Mouse (Mus musculus) heart, embryonic 14.5 days (tissue): ENCODE measurements around the gene Pde3a. TPM values are rescaled to one million over a fixed set of nuclear protein-coding genes. Genes with fewer than 3 reads are reported as not detected.

Experiments used
- ATAC-seq: fragments of 200-750 bp; cut with Nextera tagmentation; 2 replicates; pipeline ENCODE4 v1.8.0; 2017; ENCODE audit warnings: low read depth, moderate TSS enrichment; ENCODE audit not compliant: insufficient number of reproducible peaks, insufficient read depth, low FRiP score
- H3K27ac ChIP-seq, 2 experiments: fragments of 200-500 bp in 1 of 2; fragments of 300-500 bp in 1 of 2; sonication (generic) in 1 of 2; replicated peaks in 1 of 2; 2 replicates each; pipeline ENCODE4 v1.5.1; 2012 to 2014; ENCODE audit warnings: low read depth in 2 of 2, low read length in 2 of 2, control low read depth in 1 of 2, mild to moderate bottlenecking in 1 of 2, mixed read lengths in 1 of 2; ENCODE audit not compliant: control insufficient read depth in 1 of 2, insufficient read depth in 1 of 2
- H3K27me3 ChIP-seq: fragments of 300-500 bp; sonication (generic); 2 replicates; pipeline ENCODE4 v1.6.1; 2014; ENCODE audit warnings: mild to moderate bottlenecking, low read length, control low read depth; ENCODE audit not compliant: control insufficient read depth, insufficient read depth
- H3K36me3 ChIP-seq: fragments of 300-500 bp; sonication (generic); 2 replicates; pipeline ENCODE4 v1.6.1; 2014; ENCODE audit warnings: mild to moderate bottlenecking, control low read depth, low read length, mixed read lengths; ENCODE audit not compliant: control insufficient read depth, insufficient read depth
- H3K4me1 ChIP-seq, 2 experiments: fragments of 200-500 bp in 1 of 2; fragments of 300-500 bp in 1 of 2; sonication (generic) in 1 of 2; 2 replicates each; pipeline ENCODE4 v1.6.1; 2012 to 2014; ENCODE audit warnings: low read length in 2 of 2, control low read depth in 1 of 2, mixed read lengths in 1 of 2; ENCODE audit not compliant: control insufficient read depth in 2 of 2, insufficient read depth in 2 of 2
- H3K4me2 ChIP-seq: fragments of 300-500 bp; sonication (generic); 2 replicates; pipeline ENCODE4 v1.6.1; 2014; ENCODE audit warnings: mild to moderate bottlenecking, low read length
- H3K4me3 ChIP-seq, 2 experiments: fragments of 200-500 bp in 1 of 2; fragments of 300-500 bp in 1 of 2; sonication (generic) in 1 of 2; 2 replicates each; pipeline ENCODE4 v1.5.1; 2012 to 2014; ENCODE audit warnings: low read length in 2 of 2, mild to moderate bottlenecking in 2 of 2, control low read depth in 1 of 2, low read depth in 1 of 2, moderate library complexity in 1 of 2; ENCODE audit not compliant: control insufficient read depth in 1 of 2, insufficient read depth in 1 of 2
- H3K9ac ChIP-seq: fragments of 300-500 bp; sonication (generic); 2 replicates; pipeline ENCODE4 v1.6.1; 2014; ENCODE audit warnings: mild to moderate bottlenecking, low read length
- H3K9me3 ChIP-seq: fragments of 300-500 bp; sonication (generic); 2 replicates; pipeline ENCODE4 v1.6.1; 2016; ENCODE audit warnings: low read length, control low read depth; ENCODE audit not compliant: control insufficient read depth
- WGBS: fragments of 180-500 bp; shearing (Covaris S2); extraction: QIAGEN DNeasy Blood & Tissue Kit; methylation state at CpG from one replicate; pipeline ENCODE4 v1.1.7; 2014; 5-methylcytosine and 5-hydroxymethylcytosine counted together
- polyA plus RNA-seq: library from polyadenylated mRNA; unstranded; fragments of >200 nt; fragmentation: Nextera tagmentation; extraction: Ambion mirVana; gene quantifications from 2 replicates; pipeline ENCODE4 v1.2.1, GENCODE M21; 2014

Pde3a gene
- polyA plus RNA-seq, 1 experiment from 2014 or later: 14.7 TPM

- no peaks in the 10 kb centered on the region for H3K27me3 ChIP-seq
- no peak overlapping the region for H3K4me3 ChIP-seq
- 19% methylated on average over 11 of the region's 11 CpGs for WGBS
- no peak overlapping the region for H3K4me2 ChIP-seq
- H3K36me3 ChIP-seq: peaks cover 48% of the 10 kb centered on the region
- no peaks in the 10 kb centered on the region for H3K9me3 ChIP-seq
- H3K4me1 ChIP-seq: peaks cover 3 to 16% of the 10 kb centered on the region in 2 experiments
- no peak overlapping the region for H3K9ac ChIP-seq
- no peak for ATAC-seq
- no peak overlapping the region for H3K27ac ChIP-seq
These were observed 239.6 kb downstream of the Pde3a start for GRCm38 (mm10) chr6:141488619-141489018.

GRCm38 (mm10) chr6:141494909-141495308 lies 245.8 kb downstream of the Pde3a start:
- H3K4me2 ChIP-seq: no peak overlapping the region
- WGBS: 91% methylated on average over 4 of the region's 4 CpGs
- peaks cover 60% of the 10 kb centered on the region for H3K36me3 ChIP-seq
- H3K27ac ChIP-seq: no peak overlapping the region
- no peaks in the 10 kb centered on the region for H3K4me1 ChIP-seq
- no peaks in the 10 kb centered on the region for H3K9me3 ChIP-seq
- H3K9ac ChIP-seq: no peak overlapping the region
- no peaks in the 10 kb centered on the region for H3K27me3 ChIP-seq
- no peak for ATAC-seq
- no peak overlapping the region for H3K4me3 ChIP-seq

GRCm38 (mm10) chr6:141495634-141496418 lies 246.8 kb downstream of the Pde3a start:
- Histone ChIP-seq H3K4me3 (no peak overlapping the region), H3K9ac (no peak overlapping the region), H3K27ac (no peak overlapping the region), H3K27me3 (no peaks in the 10 kb centered on the region), H3K9me3 (no peaks in the 10 kb centered on the region), H3K36me3 (peaks cover 54% of the 10 kb centered on the region), H3K4me1 (no peaks in the 10 kb centered on the region), H3K4me2 (no peak overlapping the region)
- no peak for ATAC-seq
- 50% methylated on average over 13 of the region's 13 CpGs for WGBS

- Histone ChIP-seq H3K4me2 (no peak overlapping the region), H3K4me3 (no peak overlapping the region), H3K4me1 (no peaks in the 10 kb centered on the region), H3K27me3 (no peaks in the 10 kb centered on the region), H3K9ac (no peak overlapping the region), H3K36me3 (peaks cover 27% of the 10 kb centered on the region), H3K27ac (no peak overlapping the region), H3K9me3 (no peaks in the 10 kb centered on the region)
- ATAC-seq: no peak
These were observed 250.4 kb downstream of the Pde3a start for GRCm38 (mm10) chr6:141499511-141499910.

- ATAC-seq: no peak
- no peaks in the 10 kb centered on the region for H3K27me3 ChIP-seq
- H3K4me2 ChIP-seq: no peak overlapping the region
- H3K4me1 ChIP-seq: no peaks in the 10 kb centered on the region
- H3K4me3 ChIP-seq: no peak overlapping the region
- no peaks in the 10 kb centered on the region for H3K9me3 ChIP-seq
- WGBS: 47% methylated on average over 3 of the region's 3 CpGs
- peaks cover 24% of the 10 kb centered on the region for H3K36me3 ChIP-seq
- no peak overlapping the region for H3K9ac ChIP-seq
- H3K27ac ChIP-seq: no peak overlapping the region
These were observed 252.1 kb downstream of the Pde3a start for GRCm38 (mm10) chr6:141501171-141501570.

GRCm38 (mm10) chr6:141522541-141522940 lies 273.5 kb downstream of the Pde3a start:
- H3K36me3 ChIP-seq: no peaks in the 10 kb centered on the region
- H3K4me2 ChIP-seq: no peak overlapping the region
- H3K4me1 ChIP-seq: no peaks in the 10 kb centered on the region
- no peaks in the 10 kb centered on the region for H3K27me3 ChIP-seq
- no peak overlapping the region for H3K4me3 ChIP-seq
- no peaks in the 10 kb centered on the region for H3K9me3 ChIP-seq
- no peak overlapping the region for H3K9ac ChIP-seq
- no peak for ATAC-seq
- no peak overlapping the region for H3K27ac ChIP-seq
- WGBS: 79% methylated on average over 2 of the region's 2 CpGs

- Histone ChIP-seq H3K9me3 (no peaks in the 10 kb centered on the region), H3K4me1 (no peaks in the 10 kb centered on the region), H3K4me3 (no peak within 1 kb of the TSS), H3K27ac (no peak within 1 kb of the TSS), H3K36me3 (no peaks in the 10 kb centered on the region), H3K4me2 (no peak within 1 kb of the TSS), H3K9ac (no peak within 1 kb of the TSS), H3K27me3 (no peaks in the 10 kb centered on the region)
- WGBS: 48% methylated on average over 2 of the region's 2 CpGs
- ATAC-seq: no peak
These were observed 274.9 kb downstream of the Pde3a start, which contains the start of gene Slco1c1 for GRCm38 (mm10) chr6:141523747-141524640. TSS of gene Slco1c1 (plus strand) at chr6:141524368.
